Mouse (Mus musculus): ENCODE measurements around the gene Ctdsp1.

Ctdsp1 gene

DNA sequence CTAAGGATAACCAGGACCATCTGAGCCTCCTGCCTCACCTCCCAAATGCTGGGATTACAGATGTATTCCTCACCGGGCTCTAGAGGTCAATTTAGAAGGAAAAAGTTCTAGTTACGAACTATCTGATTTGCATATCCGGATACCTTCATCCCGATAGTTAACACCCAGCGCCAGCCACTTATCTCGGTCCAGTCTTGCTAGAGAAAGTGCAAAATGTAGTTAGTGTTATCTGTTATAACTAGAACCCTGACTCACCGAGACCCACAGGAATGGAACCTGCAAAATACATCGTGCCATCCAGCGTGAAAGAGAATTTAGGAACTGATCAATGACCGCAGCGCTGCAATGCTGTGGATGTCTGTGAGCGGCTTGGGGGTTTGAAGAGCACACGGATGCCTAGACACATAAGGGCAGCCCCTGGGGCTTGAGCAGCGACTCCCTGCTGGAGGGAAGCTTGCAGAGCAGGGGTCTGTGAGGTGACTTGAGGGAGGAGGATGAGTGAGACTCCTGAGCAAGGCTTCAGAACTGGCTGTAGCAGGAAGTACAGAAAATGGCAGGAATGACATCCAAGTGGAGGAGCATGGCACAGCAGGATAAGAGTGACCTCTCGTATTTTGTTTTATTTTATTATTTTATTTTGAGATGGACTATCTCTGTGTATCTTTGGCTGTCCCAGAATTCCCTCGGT, 9.8 kb downstream of the Ctdsp1 start:
- no peak for TF ChIP-seq GATA4 (IDR thresholded peaks at IDR 0.05; ENCODE audit: insufficient replicate concordance, low read length)

DNA sequence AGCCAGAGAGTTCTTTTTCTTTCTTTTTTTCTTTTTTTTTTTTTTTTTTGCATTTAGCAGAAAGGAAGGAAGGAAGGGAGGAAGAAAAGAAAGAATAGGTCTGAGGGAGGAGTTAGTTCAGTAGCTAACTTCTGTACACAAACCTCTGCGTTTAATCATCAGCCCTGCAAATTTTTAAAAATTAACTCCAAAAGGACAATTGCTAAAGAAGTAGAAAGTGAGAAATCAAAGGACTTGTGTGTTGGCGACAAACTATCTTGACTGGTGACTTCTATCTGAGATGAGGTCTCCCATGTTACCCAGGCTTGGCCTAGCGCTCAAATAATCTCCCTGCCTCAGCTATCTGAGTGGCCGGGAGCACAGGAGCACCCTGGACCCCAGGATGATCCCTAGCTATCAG, 12.9 kb downstream of the Ctdsp1 start:
- no peak for TF ChIP-seq GATA4 (IDR thresholded peaks at IDR 0.05; ENCODE audit: insufficient replicate concordance, low read length)

DNA sequence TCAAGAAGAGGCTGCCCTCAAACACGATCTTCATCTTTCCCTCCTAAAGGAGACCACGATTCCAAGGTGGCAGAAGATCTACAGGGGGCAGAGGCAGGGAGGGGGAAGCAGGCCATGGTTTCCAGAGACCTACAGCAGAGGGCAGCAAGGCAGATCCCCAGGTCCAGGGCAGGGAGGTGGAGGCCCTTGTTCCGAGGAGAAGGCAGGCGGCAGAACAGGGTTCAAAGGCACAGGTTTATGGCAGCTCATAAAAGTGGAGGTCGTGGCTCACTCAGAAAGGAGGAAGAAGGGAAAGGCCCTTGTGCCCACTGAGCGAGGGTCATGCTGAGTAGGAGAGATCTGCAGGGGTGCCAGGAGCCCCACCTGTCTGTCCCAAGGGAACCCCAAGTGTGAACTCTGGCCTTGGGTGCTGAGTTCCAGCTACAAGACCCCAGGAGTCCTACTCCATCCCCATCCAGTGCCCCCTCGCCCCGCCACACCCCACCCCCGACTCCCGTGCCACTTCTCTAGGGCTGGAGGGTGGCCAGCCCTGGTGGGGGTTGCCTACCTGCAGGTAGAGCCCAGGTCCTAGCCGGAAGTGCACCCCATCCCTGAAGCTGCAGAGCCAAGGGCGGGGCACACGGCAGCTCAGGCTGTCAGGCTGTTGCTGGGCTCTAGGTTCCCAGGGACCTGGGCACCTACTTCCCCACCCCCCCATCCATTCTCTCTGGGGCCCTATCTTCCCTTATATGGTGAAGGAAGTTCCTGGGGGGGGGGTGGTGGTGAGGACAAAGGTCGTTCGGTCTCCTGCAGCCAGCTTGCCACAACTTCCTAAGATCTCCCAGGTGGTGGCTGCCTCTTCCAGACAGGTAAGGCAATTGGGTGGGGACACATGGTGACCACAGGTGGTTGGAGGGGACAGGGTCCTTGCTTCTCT, 17.5 kb downstream of the Ctdsp1 start, which contains the start of gene Vil1:
Vil1 (plus strand) TSS at position 788 of the 916 bp plus-strand sequence.
- no peak for TF ChIP-seq GATA4 (IDR thresholded peaks at IDR 0.05; ENCODE audit: insufficient replicate concordance, low read length)

DNA sequence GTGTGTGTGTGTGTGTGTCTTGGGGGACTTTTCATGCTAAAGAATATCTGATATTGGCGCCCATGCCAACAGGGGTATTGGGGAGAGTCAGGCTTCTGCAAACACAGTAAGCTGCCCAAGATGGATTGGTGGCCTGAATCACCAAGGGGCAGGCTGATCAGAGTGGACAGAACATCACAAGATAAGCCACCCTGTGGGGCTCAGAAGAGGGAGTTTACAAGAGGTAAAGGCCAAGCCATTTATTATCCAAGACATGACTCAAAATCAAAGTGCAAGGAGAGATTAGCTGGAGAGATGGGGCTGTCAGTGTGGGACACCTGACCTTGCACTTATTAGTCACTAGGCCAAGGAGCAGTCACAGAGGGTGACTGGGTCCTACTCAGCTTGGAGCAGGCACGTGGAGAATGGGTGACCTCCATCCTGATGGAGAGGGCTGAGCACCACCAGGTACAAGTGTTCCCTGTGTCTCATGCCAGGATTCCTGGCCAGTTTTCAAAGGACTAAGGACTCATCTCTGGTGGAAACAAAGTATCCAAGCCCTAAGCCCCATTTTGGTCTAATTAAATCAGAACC, 20.5 kb downstream of the Ctdsp1 start:
- TF ChIP-seq GATA4 (IDR thresholded peaks at IDR 0.05; ENCODE audit: insufficient replicate concordance, low read length): no peak

DNA sequence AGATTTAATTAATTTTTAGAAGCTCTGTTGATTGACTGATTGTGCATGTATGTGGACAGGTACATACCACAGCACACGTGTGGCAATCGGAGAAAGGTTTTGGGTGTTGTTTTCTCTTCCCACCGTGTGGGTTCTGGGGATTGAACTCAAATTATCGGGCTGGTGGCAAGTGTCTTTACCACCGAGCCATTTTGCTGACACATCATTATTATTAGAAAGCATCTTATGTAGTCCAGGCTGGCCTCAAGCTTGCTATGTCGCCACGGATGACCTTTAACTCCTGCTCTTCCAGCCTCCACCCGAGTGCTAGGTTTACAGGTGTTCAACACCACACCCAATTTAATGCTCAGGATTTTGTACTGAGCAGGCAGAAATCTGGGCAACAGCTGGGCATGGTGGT, 21.4 kb downstream of the Ctdsp1 start:
- TF ChIP-seq GATA4 (IDR thresholded peaks at IDR 0.05; ENCODE audit: insufficient replicate concordance, low read length): no peak

DNA sequence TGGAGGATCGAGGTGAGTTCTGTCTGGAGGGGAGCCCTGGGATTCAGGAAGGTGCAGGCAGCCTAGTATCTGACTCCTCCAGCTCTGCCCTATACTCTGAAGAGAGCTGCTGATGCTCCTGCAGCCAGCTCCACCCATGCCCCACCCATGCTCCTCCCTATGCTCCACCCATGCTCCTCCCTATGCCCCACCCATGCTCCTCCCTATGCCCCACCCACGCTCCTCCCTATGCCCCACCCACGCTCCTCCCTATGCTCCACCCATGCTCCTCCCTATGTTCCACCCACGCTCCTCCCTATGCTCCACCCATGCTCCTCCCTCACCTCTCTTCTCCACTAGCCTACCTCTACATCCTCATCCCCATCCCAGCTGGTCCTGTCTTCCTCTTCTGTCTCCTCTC, 23.8 kb downstream of the Ctdsp1 start:
- no peak for TF ChIP-seq GATA4 (IDR thresholded peaks at IDR 0.05; ENCODE audit: insufficient replicate concordance, low read length)

DNA sequence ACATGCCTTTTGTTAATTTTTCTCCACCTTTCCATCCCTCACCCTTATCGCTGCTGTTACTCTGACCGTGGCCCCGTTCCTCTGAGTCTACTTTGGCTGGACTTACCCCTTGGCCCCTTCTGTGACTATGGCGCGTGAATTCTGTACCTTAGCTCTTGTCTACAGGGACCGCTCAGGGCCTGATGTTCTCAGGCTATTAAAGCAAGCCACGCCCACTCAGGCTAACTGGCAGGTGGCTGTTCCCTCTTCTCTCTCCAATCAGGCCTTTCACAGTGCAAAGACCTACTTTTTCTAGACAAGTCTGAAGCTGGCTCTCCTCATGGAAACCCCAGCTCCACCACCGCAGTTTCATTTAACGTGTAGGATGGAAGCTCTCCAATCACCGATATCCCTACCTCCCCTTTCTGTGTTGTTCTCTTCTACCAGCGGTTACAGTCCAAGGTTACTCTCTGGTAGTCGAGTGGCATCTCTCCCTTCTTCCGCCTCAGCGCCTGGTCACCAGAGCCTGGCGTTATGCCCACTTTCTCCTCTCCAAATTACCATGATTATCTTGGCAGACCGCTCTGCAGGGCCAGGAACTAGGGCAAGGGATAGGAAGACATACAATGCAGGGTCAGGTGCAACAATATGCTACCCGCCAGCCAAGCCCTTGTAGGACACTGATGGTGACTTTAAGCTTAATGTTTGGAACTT, 27.6 kb downstream of the Ctdsp1 start:
- TF ChIP-seq GATA4 (IDR thresholded peaks at IDR 0.05; ENCODE audit: insufficient replicate concordance, low read length): no peak

DNA sequence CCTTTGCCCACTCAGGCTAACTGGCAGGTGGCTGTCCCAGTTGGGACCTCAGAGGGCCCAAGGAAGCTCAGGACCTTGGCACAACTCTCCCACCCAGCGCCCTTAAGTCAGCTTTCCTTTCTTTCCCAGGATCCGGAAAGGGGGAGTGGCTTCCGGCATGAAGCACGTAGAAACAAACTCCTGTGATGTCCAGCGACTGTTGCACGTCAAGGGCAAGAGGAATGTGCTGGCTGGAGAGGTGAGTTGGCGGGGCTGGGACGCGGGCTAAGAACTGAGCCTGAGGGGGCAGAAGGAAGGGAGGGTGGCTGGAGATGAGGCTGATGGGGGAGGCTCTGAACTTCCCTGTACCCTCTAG, 28.1 kb downstream of the Ctdsp1 start:
- no peak for TF ChIP-seq GATA4 (IDR thresholded peaks at IDR 0.05; ENCODE audit: insufficient replicate concordance, low read length)

DNA sequence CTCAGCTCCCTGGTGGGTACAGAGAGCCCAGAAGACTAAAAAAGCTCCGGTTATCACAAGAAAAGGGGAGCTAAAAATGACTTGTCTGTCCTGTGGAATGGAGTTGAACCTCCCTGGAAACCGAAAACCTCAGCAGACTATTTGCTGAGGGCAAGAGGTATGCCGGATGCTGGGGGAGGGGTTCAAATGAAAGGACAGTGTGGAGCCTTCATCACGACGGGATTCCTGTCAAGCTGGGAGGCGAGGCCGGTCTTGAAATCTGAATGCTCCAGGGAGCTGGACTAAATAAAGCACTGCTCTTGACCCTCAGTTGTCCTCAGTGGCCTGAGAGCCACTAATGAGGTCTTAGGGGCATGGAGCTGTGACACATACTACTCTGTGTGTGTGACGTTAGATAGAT, 31.8 kb downstream of the Ctdsp1 start:
- no peak for TF ChIP-seq GATA4 (IDR thresholded peaks at IDR 0.05; ENCODE audit: insufficient replicate concordance, low read length)

DNA sequence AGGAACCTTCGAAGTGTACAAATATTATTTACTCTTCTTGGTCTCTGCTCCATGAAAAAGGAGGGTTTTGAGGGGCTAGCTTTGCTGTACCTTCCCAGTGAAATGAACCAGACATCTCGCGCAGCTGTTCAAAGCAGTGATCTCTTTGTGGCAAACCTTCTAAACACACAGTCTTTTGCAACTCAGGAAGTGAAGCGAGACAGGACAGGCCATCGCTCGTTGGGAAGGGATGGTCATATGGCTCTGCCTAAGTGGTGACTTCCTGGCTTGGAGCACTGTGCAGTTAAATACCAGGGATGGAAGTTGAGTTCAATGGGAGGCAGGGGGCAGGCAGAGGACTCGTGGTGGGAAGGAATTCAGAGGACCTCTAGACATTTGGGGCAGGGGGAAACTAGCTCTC, 34.5 kb downstream of the Ctdsp1 start:
- TF ChIP-seq GATA4 (IDR thresholded peaks at IDR 0.05; ENCODE audit: insufficient replicate concordance, low read length): no peak

DNA sequence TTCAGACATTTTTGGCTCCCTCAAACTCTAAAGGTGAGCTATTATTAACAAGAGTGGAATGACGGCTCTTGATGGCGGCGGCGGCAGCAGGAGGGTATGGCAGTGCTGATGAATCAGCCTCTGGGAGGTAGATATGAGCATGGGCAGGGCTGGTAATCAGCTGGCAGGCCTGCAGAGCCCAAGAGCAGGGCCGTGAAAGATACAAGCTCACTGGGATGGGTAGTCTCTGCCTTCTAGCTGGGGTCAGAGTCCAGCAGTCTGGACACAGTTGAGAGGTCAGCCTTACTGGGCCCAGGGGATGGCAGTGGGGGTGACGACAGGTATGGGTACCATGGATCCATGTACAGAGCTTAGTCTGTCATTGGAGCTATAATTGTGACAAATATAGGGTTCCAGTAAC, 41.9 kb downstream of the Ctdsp1 start:
- no peak for TF ChIP-seq GATA4 (IDR thresholded peaks at IDR 0.05; ENCODE audit: insufficient replicate concordance, low read length)

DNA sequence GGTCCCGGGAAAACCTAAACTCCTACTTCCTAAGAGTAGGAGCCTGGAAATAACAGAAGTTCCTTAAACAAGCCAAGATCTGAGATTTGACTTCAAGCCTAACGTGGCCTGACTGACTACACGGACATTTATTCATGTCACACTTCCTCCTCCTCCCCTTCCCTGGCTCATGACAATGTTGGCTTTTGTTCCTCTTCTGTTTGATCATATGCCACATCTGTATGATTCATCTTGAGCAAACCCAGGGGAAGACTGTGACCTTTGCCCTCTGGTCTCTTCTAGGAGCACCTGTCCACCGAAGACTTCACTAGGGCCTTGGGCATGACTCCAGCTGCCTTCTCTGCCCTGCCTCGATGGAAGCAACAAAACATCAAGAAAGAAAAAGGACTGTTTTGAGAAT, 43.3 kb downstream of the Ctdsp1 start:
- TF ChIP-seq GATA4 (IDR thresholded peaks at IDR 0.05; ENCODE audit: insufficient replicate concordance, low read length): no peak

DNA sequence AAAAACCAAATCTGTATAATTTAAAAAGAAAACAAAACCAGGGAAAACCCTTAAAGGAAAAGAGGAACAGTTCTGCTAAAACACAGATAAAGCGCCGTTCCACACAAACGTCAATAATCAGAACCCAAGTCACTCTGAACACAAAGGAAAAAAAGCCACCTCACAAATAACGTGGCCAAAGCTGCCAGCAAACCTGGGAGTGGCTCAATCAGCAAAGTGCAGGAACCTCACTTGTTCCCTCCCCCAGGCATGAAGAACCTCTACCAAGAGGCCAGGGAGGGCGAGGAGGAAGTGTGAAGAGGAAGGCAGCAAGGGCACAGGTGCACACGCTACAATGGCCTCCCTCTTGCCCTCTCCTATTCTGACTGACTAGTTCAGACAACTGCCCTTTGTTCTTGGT, 44.3 kb downstream of the Ctdsp1 start:
- no peak for TF ChIP-seq GATA4 (IDR thresholded peaks at IDR 0.05; ENCODE audit: insufficient replicate concordance, low read length)

DNA sequence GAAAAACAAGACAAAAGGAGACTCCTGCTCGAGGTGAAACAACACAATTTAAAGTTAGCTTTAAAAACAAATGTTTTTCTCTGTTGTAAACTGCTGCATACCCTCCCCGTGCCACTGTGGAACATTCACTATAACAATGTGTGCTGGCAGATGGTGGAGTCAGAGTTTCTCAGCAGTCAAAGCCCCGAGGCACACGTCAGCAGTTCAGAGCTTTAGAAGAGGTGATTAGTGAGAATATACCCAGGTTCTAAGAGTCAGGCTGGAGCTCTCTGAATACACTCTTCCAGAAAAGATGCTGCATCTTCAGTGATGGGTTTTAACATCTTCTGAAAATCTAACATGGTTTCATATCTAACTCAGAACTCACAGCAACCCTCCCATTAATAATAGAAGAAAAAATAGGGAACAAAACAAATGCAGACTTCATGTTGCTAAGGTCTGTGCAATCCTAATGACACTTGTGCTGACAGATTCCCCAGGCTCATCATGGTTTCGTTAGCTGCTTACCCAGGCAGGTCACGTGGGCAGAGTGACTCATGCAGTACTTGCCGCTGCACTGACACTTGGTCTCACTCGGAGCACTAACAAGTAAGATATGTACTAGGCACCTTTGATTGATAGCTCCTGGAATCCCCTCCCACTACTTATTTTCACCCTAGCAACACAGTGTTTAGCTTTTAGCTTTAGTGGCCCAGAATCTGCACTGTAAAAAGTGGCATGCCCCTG, 46.6 kb downstream of the Ctdsp1 start:
- TF ChIP-seq GATA4 (IDR thresholded peaks at IDR 0.05; ENCODE audit: insufficient replicate concordance, low read length): no peak
